Mouse (Mus musculus) heart, embryonic 15.5 days (tissue): ENCODE results near the gene 2200002J24Rik. TPM values are rescaled to one million over a fixed set of nuclear protein-coding genes. Genes with fewer than 3 reads are reported as not detected.

Experiments
- ATAC-seq: fragments of 200-750 bp; cut with Nextera tagmentation; replicated peaks from 2 replicates; pipeline ENCODE4 v1.8.0; 2017; ENCODE audit warnings: low read depth, moderate TSS enrichment; ENCODE audit not compliant: insufficient number of reproducible peaks, insufficient read depth, low FRiP score
- H3K27ac ChIP-seq: fragments of 300-500 bp; sonication (generic); 2 replicates; pipeline ENCODE4 v1.5.1; 2015; ENCODE audit warnings: mild to moderate bottlenecking, inconsistent platforms
- H3K27me3 ChIP-seq: fragments of 300-500 bp; sonication (generic); 2 replicates; pipeline ENCODE4 v1.6.1; 2015; ENCODE audit warnings: inconsistent platforms
- H3K36me3 ChIP-seq: fragments of 300-500 bp; sonication (generic); 2 replicates; pipeline ENCODE4 v1.6.1; 2015; ENCODE audit warnings: mild to moderate bottlenecking, inconsistent platforms
- H3K4me1 ChIP-seq: fragments of 300-500 bp; sonication (generic); replicated peaks from 2 replicates; pipeline ENCODE4 v1.6.1; 2015; ENCODE audit warnings: inconsistent platforms
- H3K4me2 ChIP-seq: fragments of 300-500 bp; sonication (generic); 2 replicates; pipeline ENCODE4 v1.6.1; 2015; ENCODE audit warnings: inconsistent platforms, mild to moderate bottlenecking, moderate library complexity
- H3K4me3 ChIP-seq: fragments of 300-500 bp; sonication (generic); 2 replicates; pipeline ENCODE4 v1.5.1; 2015; ENCODE audit warnings: mild to moderate bottlenecking, inconsistent platforms
- H3K9ac ChIP-seq: fragments of 300-500 bp; sonication (generic); 2 replicates; pipeline ENCODE4 v1.6.1; 2015; ENCODE audit warnings: mild to moderate bottlenecking, inconsistent platforms
- H3K9me3 ChIP-seq: fragments of 300-500 bp; sonication (generic); replicated peaks from 2 replicates; pipeline ENCODE4 v1.6.1; 2016; ENCODE audit warnings: inconsistent platforms
- WGBS: fragments of 180-500 bp; shearing (Covaris S2); methylation state at CpG from one replicate; pipeline ENCODE4 v1.1.7; 2015; ENCODE audit warnings: mixed read lengths; 5-methylcytosine and 5-hydroxymethylcytosine counted together
- polyA plus RNA-seq: library from polyadenylated mRNA; unstranded; fragments of >200 nt; fragmentation: Nextera tagmentation; extraction: Ambion mirVana; gene quantifications from 2 replicates; pipeline ENCODE4 v1.2.1, GENCODE M21; 2015

2200002J24Rik gene
- polyA plus RNA-seq, 1 experiment from 2014 or later = 1.4 TPM

DNA sequence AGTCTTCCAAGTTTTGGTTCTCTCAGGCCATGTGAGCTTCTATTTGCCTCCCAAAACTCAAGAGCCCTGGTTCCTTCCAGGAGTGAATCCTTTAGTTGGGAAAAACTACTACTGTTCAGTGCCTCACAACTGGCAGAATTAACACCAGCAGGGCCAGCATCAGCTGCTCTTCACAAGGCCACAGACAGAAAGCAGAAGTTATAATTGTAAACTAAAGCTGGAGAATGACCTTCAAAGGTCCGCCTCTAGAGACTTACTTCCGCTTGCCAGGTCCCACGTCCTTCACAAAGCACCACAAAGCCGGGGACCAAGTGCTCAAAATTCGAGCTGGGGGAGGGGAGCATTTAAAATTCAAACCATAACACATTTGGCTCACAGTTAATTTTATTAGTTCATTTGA lies 625 bp upstream of the 2200002J24Rik start:
- Histone ChIP-seq H3K4me1 (peaks cover 8% of the 10 kb centered on the region), H3K4me2 (no peak overlapping the region), H3K27ac (no peak overlapping the region; the same call in 1 of the 2 replicates), H3K27me3 (no peaks in the 10 kb centered on the region), H3K9ac (no peak overlapping the region), H3K9me3 (no peaks in the 10 kb centered on the region), H3K4me3 (no peak overlapping the region), H3K36me3 (no peaks in the 10 kb centered on the region)
- ATAC-seq = no peak
- WGBS = 44% methylated on average over 5 of the region's 5 CpGs

DNA sequence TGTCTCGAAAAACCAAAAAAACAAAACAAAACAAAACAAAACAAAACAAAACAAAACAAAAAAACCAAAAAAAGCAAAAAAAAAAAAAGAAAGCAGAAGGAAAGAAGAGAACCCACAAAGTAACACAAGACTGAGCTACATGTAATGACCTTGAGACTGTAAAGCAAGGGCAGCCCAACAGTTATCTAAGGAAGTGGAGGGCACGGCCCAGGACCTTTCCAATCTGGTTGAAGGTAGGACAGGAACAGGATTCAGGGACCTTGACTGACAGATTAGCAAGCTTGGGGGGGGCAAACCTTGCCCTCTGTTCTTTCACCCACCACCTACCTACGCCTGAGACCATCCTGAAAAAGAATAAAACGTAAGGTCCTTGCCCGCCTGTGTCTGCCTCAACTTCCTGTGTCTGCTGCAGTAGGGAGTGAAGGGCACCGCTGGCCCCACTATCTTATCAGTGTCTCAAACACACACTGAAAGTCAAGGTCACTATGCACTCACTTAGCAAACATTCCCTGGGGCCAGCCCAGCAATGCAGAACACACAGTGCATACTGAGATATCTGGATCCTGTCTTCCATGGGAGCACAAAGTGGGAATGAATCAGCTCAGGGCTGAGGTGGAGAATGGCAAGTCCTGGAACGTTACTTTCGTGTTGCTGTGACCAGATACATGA lies 7.6 kb downstream of the 2200002J24Rik start:
- H3K4me2 ChIP-seq = 0 out of 2 replicates have a peak overlapping the region, but pooled peaks have one; percentile 29
- peak; percentile 88 for ATAC-seq

DNA sequence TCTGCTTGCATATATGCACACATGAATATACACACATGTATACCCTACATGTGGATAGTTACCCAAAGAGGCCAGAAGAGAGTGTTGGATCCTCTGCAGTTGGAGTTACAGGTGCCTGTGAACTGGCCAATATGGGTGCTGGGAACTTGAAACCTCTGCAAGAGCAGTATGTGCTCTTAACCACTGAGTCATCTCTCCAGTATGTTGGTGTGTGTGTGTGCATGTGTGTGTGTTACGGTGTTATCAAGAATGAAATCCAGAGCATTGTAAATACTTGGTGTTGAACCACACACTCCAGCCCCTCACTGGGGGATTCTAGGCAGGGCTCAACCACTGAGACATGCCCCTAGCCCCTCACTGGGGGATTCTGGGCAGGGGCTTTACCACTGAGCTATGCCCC lies 8.7 kb downstream of the 2200002J24Rik start:
- 89% methylated on average over 1 of the region's 1 CpGs for WGBS

More for the DNA sequence above, 7.6 kb downstream of the 2200002J24Rik start:
- 30% methylated on average over 8 of the region's 8 CpGs for WGBS
- no peak overlapping the region for H3K9ac ChIP-seq
- peaks cover 13% of the 10 kb centered on the region for H3K4me1 ChIP-seq
- H3K27ac ChIP-seq = peak overlapping the region; percentile 83
- H3K4me3 ChIP-seq = no peak overlapping the region
- H3K36me3 ChIP-seq = no peaks in the 10 kb centered on the region
- H3K9me3 ChIP-seq = no peaks in the 10 kb centered on the region
- no peaks in the 10 kb centered on the region for H3K27me3 ChIP-seq

DNA sequence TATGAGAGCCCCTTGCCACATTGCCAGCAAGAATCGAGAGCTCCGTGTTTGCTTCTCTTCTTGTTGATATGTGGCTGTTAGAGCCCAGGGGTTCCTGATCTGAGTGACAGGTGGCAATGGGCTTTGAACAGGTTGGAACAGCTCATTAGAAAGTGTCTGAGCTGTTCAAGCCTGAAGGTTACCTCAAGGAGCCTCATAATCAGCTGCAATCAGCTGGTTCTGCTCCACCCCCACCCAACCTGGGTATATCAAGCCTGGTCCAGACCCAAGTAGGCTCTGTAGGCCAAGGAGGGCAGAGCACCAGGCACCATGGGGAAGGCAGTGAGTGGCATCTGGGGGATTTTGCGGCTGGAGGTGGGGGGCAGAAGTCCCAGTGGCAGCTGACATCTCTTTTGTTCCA lies 13.2 kb downstream of the 2200002J24Rik start, which contains the start of gene Atp4a:
Atp4a (plus strand) TSS at position 268 of the 400 bp plus-strand sequence.
- 70% methylated on average over 3 of the region's 3 CpGs for WGBS
- no peak within 1 kb of the TSS for H3K4me2 ChIP-seq
- peaks cover 19% of the 10 kb centered on the region for H3K27me3 ChIP-seq
- no peak within 1 kb of the TSS for H3K27ac ChIP-seq
- no peak within 1 kb of the TSS for H3K9ac ChIP-seq
- H3K36me3 ChIP-seq = no peaks in the 10 kb centered on the region
- no peak within 1 kb of the TSS for H3K4me3 ChIP-seq
- ATAC-seq = no peak
- H3K9me3 ChIP-seq = no peaks in the 10 kb centered on the region
- H3K4me1 ChIP-seq = peaks cover 7% of the 10 kb centered on the region

More for the DNA sequence above, 8.7 kb downstream of the 2200002J24Rik start:
- Histone ChIP-seq H3K27me3 (no peaks in the 10 kb centered on the region; the same call in 1 of the 2 replicates), H3K4me2 (no peak overlapping the region), H3K4me3 (no peak overlapping the region), H3K9ac (no peak overlapping the region), H3K9me3 (no peaks in the 10 kb centered on the region), H3K27ac (peak overlapping the region; percentile 83; the same call in 1 of the 2 replicates), H3K36me3 (no peaks in the 10 kb centered on the region), H3K4me1 (peaks cover 13% of the 10 kb centered on the region)
- ATAC-seq = no peak

DNA sequence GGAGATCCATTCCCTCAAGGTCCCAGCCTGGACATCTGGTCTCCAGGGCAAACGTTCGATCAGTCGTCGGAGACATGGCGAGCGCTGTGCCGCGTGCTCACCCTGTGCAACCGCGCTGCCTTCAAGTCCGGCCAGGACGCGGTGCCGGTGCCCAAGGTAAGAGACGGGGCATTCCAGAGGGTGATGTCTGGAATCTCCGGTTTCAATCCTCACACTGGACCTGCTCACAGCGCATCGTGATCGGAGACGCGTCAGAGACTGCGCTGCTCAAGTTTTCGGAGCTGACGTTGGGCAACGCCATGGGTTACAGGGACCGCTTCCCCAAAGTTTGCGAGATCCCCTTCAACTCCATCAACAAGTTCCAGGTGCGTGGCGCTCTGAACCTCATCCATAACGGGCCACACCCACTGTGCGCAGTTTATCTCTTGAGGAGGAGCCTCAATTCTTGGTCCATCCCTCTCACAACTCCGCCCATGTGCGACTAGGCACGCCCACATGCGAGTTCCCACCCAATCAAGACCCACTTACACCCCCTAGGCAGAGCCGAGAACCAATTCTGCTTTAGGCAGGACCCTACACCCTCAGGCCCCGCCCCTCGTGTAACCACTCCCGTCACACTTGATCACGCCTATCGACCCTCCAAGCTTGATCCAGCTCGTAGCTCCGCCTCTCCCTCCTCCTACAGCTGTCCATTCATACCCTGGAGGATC lies 18.4 kb downstream of the 2200002J24Rik start:
- peaks cover 13% of the 10 kb centered on the region for H3K4me1 ChIP-seq
- WGBS = 4% methylated on average over 43 of the region's 43 CpGs
- H3K9me3 ChIP-seq = no peaks in the 10 kb centered on the region
- H3K9ac ChIP-seq = no peak overlapping the region
- no peak overlapping the region for H3K27ac ChIP-seq
- no peaks in the 10 kb centered on the region for H3K36me3 ChIP-seq
- peak; percentile 79 for ATAC-seq
- peaks cover 40% of the 10 kb centered on the region for H3K27me3 ChIP-seq
- H3K4me3 ChIP-seq = peak overlapping the region; percentile 35
- H3K4me2 ChIP-seq = peak overlapping the region; percentile 64

DNA sequence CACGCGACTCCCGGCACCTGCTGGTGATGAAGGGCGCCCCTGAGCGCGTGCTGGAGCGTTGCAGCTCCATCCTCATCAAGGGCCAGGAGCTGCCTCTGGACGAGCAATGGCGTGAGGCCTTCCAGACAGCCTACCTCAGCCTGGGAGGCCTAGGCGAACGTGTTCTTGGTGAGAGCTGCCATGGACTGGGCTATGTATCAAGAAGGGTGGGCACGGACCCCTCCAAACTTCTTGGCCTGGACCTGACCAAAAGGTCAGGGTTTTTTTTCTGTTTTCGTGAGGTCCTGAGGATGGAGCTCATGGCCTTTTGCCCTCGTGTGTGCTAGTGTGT lies 19.0 kb downstream of the 2200002J24Rik start:
- Histone ChIP-seq H3K9ac (no peak overlapping the region), H3K27me3 (peaks cover 40% of the 10 kb centered on the region), H3K9me3 (no peaks in the 10 kb centered on the region), H3K4me1 (peaks cover 13% of the 10 kb centered on the region), H3K4me2 (peak overlapping the region; percentile 64), H3K27ac (no peak overlapping the region), H3K4me3 (peak overlapping the region; percentile 35), H3K36me3 (no peaks in the 10 kb centered on the region)
- no peak; the same call in 1 of the 2 replicates for ATAC-seq
- WGBS = 10% methylated on average over 14 of the region's 14 CpGs

DNA sequence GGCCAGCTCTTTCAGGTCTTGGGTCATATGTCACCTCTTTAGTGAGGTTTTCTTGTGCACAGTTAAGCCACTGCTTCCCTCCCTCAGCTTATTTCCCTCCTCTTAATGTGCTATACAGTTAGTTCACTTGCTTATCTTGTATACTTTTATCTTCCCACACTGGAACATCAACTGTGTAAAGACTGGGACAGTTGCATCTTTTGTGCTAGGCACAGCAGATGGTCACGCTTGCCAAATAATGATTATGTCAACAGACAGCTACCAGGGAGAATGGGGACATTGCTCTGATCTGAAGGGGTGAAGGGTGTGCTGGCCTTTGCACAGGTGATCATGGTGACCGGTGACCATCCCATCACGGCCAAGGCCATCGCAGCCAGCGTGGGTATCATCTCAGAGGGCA lies 20.9 kb downstream of the 2200002J24Rik start:
- no peak overlapping the region for H3K27ac ChIP-seq
- peaks cover 13% of the 10 kb centered on the region for H3K4me1 ChIP-seq
- H3K4me3 ChIP-seq = no peak overlapping the region
- no peaks in the 10 kb centered on the region for H3K36me3 ChIP-seq
- H3K9ac ChIP-seq = no peak overlapping the region
- no peak overlapping the region for H3K4me2 ChIP-seq
- H3K9me3 ChIP-seq = no peaks in the 10 kb centered on the region
- ATAC-seq = no peak
- 96% methylated on average over 5 of the region's 5 CpGs for WGBS
- peaks cover 40% of the 10 kb centered on the region for H3K27me3 ChIP-seq

DNA sequence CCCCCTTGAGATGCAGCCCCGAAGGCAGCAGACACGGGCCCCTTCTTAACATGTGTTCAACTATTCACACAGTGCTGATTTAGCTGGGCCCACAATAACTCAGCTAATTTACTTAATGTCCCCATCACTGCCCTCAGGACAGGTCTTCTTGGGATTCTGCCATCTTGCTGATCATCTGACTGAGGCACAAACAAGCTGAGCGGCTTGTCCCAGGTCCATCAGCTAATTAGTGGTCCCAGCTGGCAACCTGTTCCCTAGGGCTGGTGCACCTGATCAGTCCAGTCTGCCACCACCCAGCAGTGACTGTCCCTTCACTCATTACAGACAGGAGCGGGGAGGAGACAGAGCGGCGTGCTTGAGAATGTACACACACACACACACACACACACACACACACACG lies 22.6 kb downstream of the 2200002J24Rik start:
- no peak for ATAC-seq
- peaks cover 27% of the 10 kb centered on the region for H3K27me3 ChIP-seq
- H3K4me1 ChIP-seq = peaks cover 13% of the 10 kb centered on the region
- no peak overlapping the region for H3K4me3 ChIP-seq
- H3K36me3 ChIP-seq = no peaks in the 10 kb centered on the region
- 73% methylated on average over 7 of the region's 7 CpGs for WGBS
- no peaks in the 10 kb centered on the region for H3K9me3 ChIP-seq
- no peak overlapping the region for H3K4me2 ChIP-seq
- no peak overlapping the region for H3K27ac ChIP-seq
- H3K9ac ChIP-seq = no peak overlapping the region

DNA sequence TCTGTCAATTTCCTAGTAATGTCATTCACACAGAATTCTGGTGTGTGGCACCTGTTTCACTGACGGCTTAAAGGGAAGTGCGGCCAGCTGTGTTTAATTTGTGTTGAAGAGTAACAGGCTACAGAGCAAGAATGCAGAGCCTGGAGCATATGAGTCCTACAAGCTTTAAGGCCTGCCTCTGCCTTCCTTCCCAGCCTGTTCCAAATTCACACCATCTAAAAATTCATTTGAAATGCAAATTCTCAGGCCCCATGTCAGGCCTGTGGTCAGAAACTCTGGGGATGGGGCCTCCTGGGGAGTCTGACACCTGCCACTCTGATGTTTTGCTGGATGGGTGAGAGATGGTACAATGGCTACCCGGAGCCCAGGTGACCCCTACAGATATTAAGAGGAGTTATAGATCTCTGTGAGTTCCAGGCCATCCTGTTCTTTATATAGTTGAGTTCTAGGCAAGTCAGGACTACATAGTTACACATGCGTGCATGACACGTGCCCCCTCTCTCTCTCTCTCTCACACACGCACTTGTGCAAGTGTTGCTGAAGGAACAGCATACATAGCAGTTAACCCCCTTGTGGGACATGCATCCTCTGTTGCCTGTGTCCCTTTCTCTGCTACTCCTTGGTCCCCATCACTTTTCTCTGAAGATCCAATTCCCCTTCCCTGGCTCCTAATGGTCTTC lies 24.7 kb downstream of the 2200002J24Rik start:
- no peak overlapping the region for H3K4me2 ChIP-seq
- peaks cover 9% of the 10 kb centered on the region; the same call in 1 of the 2 replicates for H3K27me3 ChIP-seq
- H3K27ac ChIP-seq = no peak overlapping the region
- H3K9ac ChIP-seq = no peak overlapping the region
- 66% methylated on average over 6 of the region's 6 CpGs for WGBS
- peaks cover 9% of the 10 kb centered on the region for H3K36me3 ChIP-seq
- no peak for ATAC-seq
- H3K4me1 ChIP-seq = peaks cover 6% of the 10 kb centered on the region
- H3K9me3 ChIP-seq = no peaks in the 10 kb centered on the region
- no peak overlapping the region for H3K4me3 ChIP-seq

DNA sequence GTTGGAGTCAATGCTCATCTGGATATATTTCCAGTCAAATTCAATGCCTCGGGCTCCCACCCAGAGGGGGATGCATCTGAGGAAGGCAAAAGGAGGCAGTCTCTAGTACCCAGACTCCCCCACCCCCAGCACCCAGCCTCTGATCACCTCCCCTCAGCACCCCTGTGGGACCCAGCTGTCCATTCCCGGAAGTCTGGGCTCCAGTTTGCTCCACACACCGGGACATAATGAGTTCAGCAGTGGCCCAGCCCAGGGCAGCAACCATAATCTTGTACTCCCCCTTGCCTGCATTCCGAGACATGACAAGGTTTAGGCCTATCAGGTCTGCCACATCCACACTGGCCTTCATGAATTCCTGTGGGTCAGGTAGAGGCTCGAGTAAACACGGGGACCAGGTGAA lies 29.5 kb downstream of the 2200002J24Rik start:
- peak overlapping the region; percentile 79 for H3K9ac ChIP-seq
- H3K9me3 ChIP-seq = no peaks in the 10 kb centered on the region
- ATAC-seq = no peak
- peaks cover 18% of the 10 kb centered on the region for H3K4me1 ChIP-seq
- no peaks in the 10 kb centered on the region for H3K27me3 ChIP-seq
- no peak overlapping the region for H3K27ac ChIP-seq
- 82% methylated on average over 6 of the region's 6 CpGs for WGBS
- H3K36me3 ChIP-seq = peaks cover 9% of the 10 kb centered on the region
- H3K4me3 ChIP-seq = peak overlapping the region; percentile 67
- peak overlapping the region; percentile 82 for H3K4me2 ChIP-seq

DNA sequence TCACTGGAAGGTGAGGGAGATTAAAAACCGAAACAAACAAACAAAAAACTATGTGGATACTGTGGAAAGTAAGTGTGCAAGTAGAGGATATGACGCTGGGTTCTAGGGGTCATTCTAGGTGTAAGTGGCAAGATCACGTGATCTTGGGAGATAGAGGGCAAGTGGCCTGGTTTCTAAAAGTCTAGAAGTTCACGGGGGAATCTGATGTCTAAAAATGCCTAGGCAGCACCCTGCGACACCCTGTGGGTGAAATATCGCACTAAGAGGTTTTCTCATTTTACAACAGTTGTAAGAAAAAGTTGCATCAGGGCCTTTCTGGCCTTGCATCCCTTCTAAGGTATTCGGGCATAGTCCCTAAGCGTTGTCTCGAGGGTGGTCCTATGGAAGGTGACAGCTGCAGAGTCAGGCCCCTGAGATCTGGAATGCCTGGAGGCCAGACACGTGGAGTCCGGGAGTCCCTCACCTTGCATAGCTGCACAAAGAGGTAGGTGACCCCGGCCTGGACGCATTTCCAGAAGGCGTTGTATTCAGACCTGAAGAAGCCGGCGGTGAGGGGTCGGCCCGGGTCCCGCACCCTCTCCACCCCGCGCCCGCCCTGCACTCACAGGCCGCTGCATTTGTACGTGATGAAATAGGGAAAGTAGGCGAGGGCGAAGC lies 30.1 kb downstream of the 2200002J24Rik start:
- Histone ChIP-seq H3K27me3 (no peaks in the 10 kb centered on the region), H3K36me3 (peaks cover 12% of the 10 kb centered on the region), H3K4me3 (peak overlapping the region; percentile 67), H3K4me1 (peaks cover 18% of the 10 kb centered on the region), H3K4me2 (peak overlapping the region; percentile 82), H3K27ac (peak overlapping the region; percentile 92), H3K9me3 (no peaks in the 10 kb centered on the region), H3K9ac (peak overlapping the region; percentile 79)
- 7% methylated on average over 26 of the region's 26 CpGs for WGBS
- peak; percentile 32 for ATAC-seq
